Mouse (Mus musculus) liver, adult 2 months (tissue): ENCODE measurements around the gene Tff1. TPM values are rescaled to one million over a fixed set of nuclear protein-coding genes. Genes with fewer than 3 reads are reported as not detected.

Experiments
- DNase-seq: peaks from one replicate; pipeline ENCODE4 v3.0.0-alpha.2; 2011; ENCODE audit warnings: low read depth, low spot score; ENCODE audit errors: extremely low read depth
- H3K27ac ChIP-seq: fragments of 200-500 bp; replicated peaks from 2 replicates; pipeline ENCODE4 v1.5.1; 2012; ENCODE audit warnings: low read depth, mild to moderate bottlenecking, control low read depth, inconsistent platforms, low read length; ENCODE audit not compliant: insufficient read depth
- H3K27me3 ChIP-seq: fragments of 200-500 bp; 2 replicates; pipeline ENCODE4 v1.6.1; 2012; ENCODE audit warnings: mild to moderate bottlenecking, moderate library complexity, low read length, inconsistent platforms; ENCODE audit not compliant: control insufficient read depth, insufficient read depth
- H3K36me3 ChIP-seq: fragments of 200-500 bp; 2 replicates; pipeline ENCODE4 v1.6.1; 2012; ENCODE audit warnings: low read length, inconsistent platforms; ENCODE audit not compliant: control insufficient read depth, insufficient read depth
- H3K4me1 ChIP-seq: fragments of 200-500 bp; 2 replicates; pipeline ENCODE4 v1.6.1; 2011; ENCODE audit warnings: low read length; ENCODE audit not compliant: control insufficient read depth, insufficient read depth
- H3K4me3 ChIP-seq: fragments of 200-500 bp; 2 replicates; pipeline ENCODE4 v1.5.1; 2011; ENCODE audit warnings: low read depth, mild to moderate bottlenecking, control low read depth, low read length, moderate library complexity; ENCODE audit not compliant: insufficient read depth
- H3K79me2 ChIP-seq: fragments of 200-500 bp; 2 replicates; pipeline ENCODE4 v1.6.1; 2012; ENCODE audit warnings: inconsistent platforms, mild to moderate bottlenecking, low read length, moderate library complexity; ENCODE audit not compliant: control insufficient read depth, insufficient read depth
- H3K9ac ChIP-seq: fragments of 200-500 bp; 2 replicates; pipeline ENCODE4 v1.6.1; 2012; ENCODE audit warnings: low read depth, mild to moderate bottlenecking, control low read depth, inconsistent platforms, low read length
- CTCF ChIP-seq: fragments of 200-500 bp; IDR thresholded peaks from 2 replicates; pipeline ENCODE4 v1.5.1; 2011; ENCODE audit warnings: low read depth, low read length, control low read depth
- POLR2A ChIP-seq: fragments of 200-500 bp; IDR thresholded peaks from 2 replicates; pipeline ENCODE4 v1.6.1; 2011; ENCODE audit warnings: low read length, control low read depth; ENCODE audit not compliant: insufficient read depth; ENCODE audit errors: extremely low read depth
- WGBS: fragments of 180-500 bp; shearing (Covaris S2); methylation state at CpG from one replicate; pipeline ENCODE4 v1.1.7; 2018; 5-methylcytosine and 5-hydroxymethylcytosine counted together
- polyA plus RNA-seq: library from polyadenylated mRNA; depleted of rRNA; stranded (reverse); fragments of >200 nt; gene quantifications from 2 replicates; pipeline ENCODE4 v1.2.3, GENCODE M21; 2012; rRNA removed
- total RNA-seq: library from RNA; depleted of rRNA; stranded (reverse); fragments of >200 nt; gene quantifications from 2 replicates; pipeline ENCODE4 v1.2.3, GENCODE M21; 2014; rRNA removed

Tff1 gene
- total and polyA plus RNA-seq, 2 experiments, result 0.13 TPM; not detected in 1

DNA sequence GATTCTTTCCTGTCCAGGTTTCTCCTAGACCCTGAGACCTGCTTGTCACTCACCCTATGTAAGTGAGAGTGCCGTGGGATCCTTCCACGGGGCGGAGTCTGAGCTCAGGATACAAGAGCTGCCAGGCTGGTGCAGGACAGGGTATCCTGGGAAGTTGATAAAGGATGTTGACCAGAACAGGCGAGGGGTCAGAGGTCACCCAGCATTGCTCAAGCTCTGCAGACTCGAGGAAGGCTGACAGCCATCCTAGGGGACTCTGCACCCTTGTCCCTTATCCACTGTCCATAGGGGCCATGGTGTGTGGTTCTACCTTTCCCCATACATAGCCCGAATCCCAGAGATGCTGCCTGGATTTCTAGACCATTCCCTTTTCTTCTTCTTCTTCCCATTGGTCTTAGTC lies 49.0 kb downstream of the Tff1 start:
- Histone ChIP-seq H3K9ac (no peak overlapping the region), H3K36me3 (no peaks in the 10 kb centered on the region), H3K4me3 (no peak overlapping the region), H3K27me3 (no peaks in the 10 kb centered on the region), H3K4me1 (no peaks in the 10 kb centered on the region), H3K79me2 (no peaks in the 10 kb centered on the region), H3K27ac (no peak overlapping the region)
- no peak for DNase-seq
- 34% methylated on average over 6 of the region's 6 CpGs for WGBS
- TF ChIP-seq POLR2A (no peak), CTCF (no peak)

DNA sequence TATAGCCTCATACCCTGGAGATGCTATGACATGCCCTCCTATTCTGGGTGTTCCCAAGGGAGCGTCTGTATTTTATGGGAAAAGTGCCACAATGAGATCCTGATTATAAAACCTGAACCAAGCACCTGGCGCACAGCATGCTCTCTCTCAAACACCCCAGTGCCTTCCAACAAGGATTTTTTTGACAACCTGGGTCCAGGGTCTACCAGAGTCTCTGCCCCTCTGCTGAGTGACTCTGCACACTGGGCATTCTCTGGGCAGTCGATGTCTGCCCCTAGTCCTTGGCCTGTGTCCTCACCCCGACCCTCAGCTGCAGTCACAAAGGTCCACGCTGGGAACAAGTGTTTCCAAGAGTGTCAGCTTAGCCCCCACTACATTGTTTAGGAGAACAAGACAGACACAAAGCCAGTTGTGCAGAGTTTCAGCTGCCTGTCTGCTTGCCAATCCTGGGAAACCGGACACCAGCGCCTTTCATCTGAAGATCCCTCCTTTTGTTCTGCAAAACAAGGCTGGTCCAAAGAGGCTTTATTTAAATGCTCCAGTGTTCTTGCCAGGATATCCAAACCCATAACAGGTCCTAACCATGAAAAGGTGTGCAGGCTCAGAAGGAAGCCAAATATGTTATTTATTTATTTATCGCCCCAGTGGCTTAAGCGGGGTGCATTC lies 51.8 kb downstream of the Tff1 start:
- DNase-seq, result no peak
- no peaks in the 10 kb centered on the region for H3K79me2 ChIP-seq
- H3K27ac ChIP-seq, result no peak overlapping the region
- WGBS, result 84% methylated on average over 9 of the region's 9 CpGs
- no peak overlapping the region for H3K9ac ChIP-seq
- TF ChIP-seq CTCF (no peak), POLR2A (no peak)
- no peaks in the 10 kb centered on the region for H3K27me3 ChIP-seq
- H3K4me3 ChIP-seq, result no peak overlapping the region
- no peaks in the 10 kb centered on the region for H3K4me1 ChIP-seq
- H3K36me3 ChIP-seq, result no peaks in the 10 kb centered on the region

Other genes with a start within 250 kb of the Tff1 start
- not detected in 2 replicates for gene Umodl1, start 210.6 kb downstream of the Tff1 start, total RNA-seq
- not detected in 2 replicates for gene Umodl1, start 210.6 kb downstream of the Tff1 start, polyA plus RNA-seq
- 5.0 and 6.0 TPM in 2 replicates for gene Abcg1, start 107.6 kb downstream of the Tff1 start, total RNA-seq
- 1.8 and 3.4 TPM in 2 replicates for gene Abcg1, start 107.6 kb downstream of the Tff1 start, polyA plus RNA-seq
- 0.37 and 3.8 TPM in 2 replicates for gene Tff3, start 35.6 kb downstream of the Tff1 start, total RNA-seq
- 0.72 and 2.9 TPM in 2 replicates for gene Tff3, start 35.6 kb downstream of the Tff1 start, polyA plus RNA-seq
- gene Tff2, start 21.0 kb downstream of the Tff1 start, total RNA-seq, result 2.2 and 5.8 TPM in 2 replicates
- 0.25 TPM in 1 of 2 replicates, not detected in the other for gene Tff2, start 21.0 kb downstream of the Tff1 start, polyA plus RNA-seq
- not detected in 2 replicates for gene Tmprss3, start 33.7 kb upstream of the Tff1 start, total RNA-seq
- not detected in 2 replicates for gene Tmprss3, start 33.7 kb upstream of the Tff1 start, polyA plus RNA-seq
- 0.09 and 0.20 TPM in 2 replicates for gene Ubash3a, start 42.6 kb upstream of the Tff1 start, total RNA-seq
- gene Ubash3a, start 42.6 kb upstream of the Tff1 start, polyA plus RNA-seq, result 0.26 and 0.31 TPM in 2 replicates
- gene Rsph1, start 112.1 kb upstream of the Tff1 start, total RNA-seq, result not detected in 2 replicates
- not detected in 2 replicates for gene Rsph1, start 112.1 kb upstream of the Tff1 start, polyA plus RNA-seq
- 1.4 and 3.6 TPM in 2 replicates for gene Slc37a1, start 121.5 kb upstream of the Tff1 start, total RNA-seq
- 1.8 and 4.7 TPM in 2 replicates for gene Slc37a1, start 121.5 kb upstream of the Tff1 start, polyA plus RNA-seq
- gene Pde9a, start 220.9 kb upstream of the Tff1 start, total RNA-seq, result 9.1 and 12.6 TPM in 2 replicates
- 51.1 and 66.9 TPM in 2 replicates for gene Pde9a, start 220.9 kb upstream of the Tff1 start, polyA plus RNA-seq